Mouse (Mus musculus): Measurements from ENCODE around the gene Thrb. TPM values are rescaled to one million over a fixed set of nuclear protein-coding genes. Genes with fewer than 3 reads are reported as not detected.

Gene Thrb
- polyA plus RNA-seq, 1 experiment from 2014 or later: 0.74 TPM

- 92% methylated on average over 3 of the region's 3 CpGs for WGBS
Observed at GRCm38 (mm10) chr14:17724577-17724976, 64.5 kb downstream of the Thrb start.

GRCm38 (mm10) chr14:17726906-17727305 lies 66.8 kb downstream of the Thrb start:
- DNase-seq (ENCODE audit: extremely low spot score, low spot score): no peak

More at GRCm38 (mm10) chr14:17724577-17724976, 64.5 kb downstream of the Thrb start:
- H3K9me3 ChIP-seq: no peaks in the 10 kb centered on the region
- no peaks in the 10 kb centered on the region for H3K36me3 ChIP-seq (replicated peaks)
- H3K4me3 ChIP-seq: no peak overlapping the region
- no peaks in the 10 kb centered on the region for H3K4me1 ChIP-seq
- H3K27me3 ChIP-seq (ENCODE audit: poor library complexity, severe bottlenecking): no peaks in the 10 kb centered on the region
- no peak for DNase-seq (ENCODE audit: extremely low spot score, low spot score)
- H3K27ac ChIP-seq: no peak overlapping the region

GRCm38 (mm10) chr14:17727878-17728277 lies 67.8 kb downstream of the Thrb start:
- H3K27ac ChIP-seq: no peak overlapping the region
- H3K4me3 ChIP-seq: no peak overlapping the region
- WGBS: 88% methylated on average over 4 of the region's 4 CpGs
- no peaks in the 10 kb centered on the region for H3K27me3 ChIP-seq (ENCODE audit: poor library complexity, severe bottlenecking)
- no peaks in the 10 kb centered on the region for H3K9me3 ChIP-seq
- no peaks in the 10 kb centered on the region for H3K36me3 ChIP-seq (replicated peaks)
- H3K4me1 ChIP-seq: peaks cover 17% of the 10 kb centered on the region
- no peak for DNase-seq (ENCODE audit: extremely low spot score, low spot score)

More at GRCm38 (mm10) chr14:17726906-17727305, 66.8 kb downstream of the Thrb start:
- H3K27me3 ChIP-seq (ENCODE audit: poor library complexity, severe bottlenecking): no peaks in the 10 kb centered on the region
- no peaks in the 10 kb centered on the region for H3K9me3 ChIP-seq
- 83% methylated on average over 1 of the region's 1 CpGs for WGBS
- no peak overlapping the region for H3K4me3 ChIP-seq
- no peak overlapping the region for H3K27ac ChIP-seq
- no peaks in the 10 kb centered on the region for H3K36me3 ChIP-seq (replicated peaks)
- peaks cover 17% of the 10 kb centered on the region for H3K4me1 ChIP-seq

GRCm38 (mm10) chr14:17728889-17729288 lies 68.8 kb downstream of the Thrb start:
- WGBS: 88% methylated on average over 2 of the region's 2 CpGs
- Histone ChIP-seq H3K27ac (no peak overlapping the region), H3K36me3 (replicated peaks) (no peaks in the 10 kb centered on the region), H3K27me3 (ENCODE audit: poor library complexity, severe bottlenecking) (no peaks in the 10 kb centered on the region), H3K4me1 (peaks cover 26% of the 10 kb centered on the region), H3K9me3 (no peaks in the 10 kb centered on the region), H3K4me3 (no peak overlapping the region)
- no peak for DNase-seq (ENCODE audit: extremely low spot score, low spot score)

GRCm38 (mm10) chr14:17731020-17731419 lies 71.0 kb downstream of the Thrb start:
- no peak overlapping the region for H3K27ac ChIP-seq
- 4% methylated on average over 2 of the region's 2 CpGs for WGBS
- H3K36me3 ChIP-seq (replicated peaks): no peaks in the 10 kb centered on the region
- DNase-seq (ENCODE audit: extremely low spot score, low spot score): no peak
- H3K27me3 ChIP-seq (ENCODE audit: poor library complexity, severe bottlenecking): no peaks in the 10 kb centered on the region
- no peaks in the 10 kb centered on the region for H3K9me3 ChIP-seq
- peaks cover 32% of the 10 kb centered on the region for H3K4me1 ChIP-seq
- no peak overlapping the region for H3K4me3 ChIP-seq

- Histone ChIP-seq H3K9me3 (no peaks in the 10 kb centered on the region), H3K4me1 (peaks cover 32% of the 10 kb centered on the region), H3K27ac (no peak overlapping the region), H3K36me3 (replicated peaks) (no peaks in the 10 kb centered on the region), H3K4me3 (no peak overlapping the region), H3K27me3 (ENCODE audit: poor library complexity, severe bottlenecking) (no peaks in the 10 kb centered on the region)
- 75% methylated on average over 2 of the region's 2 CpGs for WGBS
- no peak for DNase-seq (ENCODE audit: extremely low spot score, low spot score)
Observed at GRCm38 (mm10) chr14:17733077-17733778, 73.2 kb downstream of the Thrb start.

GRCm38 (mm10) chr14:17733779-17734137 lies 73.7 kb downstream of the Thrb start:
- DNase-seq (ENCODE audit: extremely low spot score, low spot score): no peak
- Histone ChIP-seq H3K36me3 (replicated peaks) (no peaks in the 10 kb centered on the region), H3K9me3 (no peaks in the 10 kb centered on the region), H3K27ac (no peak overlapping the region), H3K4me3 (no peak overlapping the region), H3K27me3 (ENCODE audit: poor library complexity, severe bottlenecking) (no peaks in the 10 kb centered on the region), H3K4me1 (peaks cover 32% of the 10 kb centered on the region)
- WGBS: 42% methylated on average over 2 of the region's 2 CpGs

- Histone ChIP-seq H3K9me3 (no peaks in the 10 kb centered on the region), H3K27me3 (ENCODE audit: poor library complexity, severe bottlenecking) (no peaks in the 10 kb centered on the region), H3K27ac (no peak overlapping the region), H3K4me3 (no peak overlapping the region), H3K4me1 (peaks cover 26% of the 10 kb centered on the region), H3K36me3 (replicated peaks) (no peaks in the 10 kb centered on the region)
- 89% methylated on average over 6 of the region's 6 CpGs for WGBS
- DNase-seq (ENCODE audit: extremely low spot score, low spot score): no peak
Observed at GRCm38 (mm10) chr14:17735440-17735839, 75.4 kb downstream of the Thrb start.

GRCm38 (mm10) chr14:17740903-17741302 lies 80.8 kb downstream of the Thrb start:
- no peaks in the 10 kb centered on the region for H3K36me3 ChIP-seq (replicated peaks)
- peaks cover 7% of the 10 kb centered on the region for H3K4me1 ChIP-seq
- no peaks in the 10 kb centered on the region for H3K9me3 ChIP-seq
- no peak overlapping the region for H3K27ac ChIP-seq
- H3K27me3 ChIP-seq (ENCODE audit: poor library complexity, severe bottlenecking): no peaks in the 10 kb centered on the region
- 47% methylated on average over 3 of the region's 3 CpGs for WGBS
- peak; percentile 35 for DNase-seq (ENCODE audit: extremely low spot score, low spot score)
- H3K4me3 ChIP-seq: no peak overlapping the region

- no peak overlapping the region for H3K4me3 ChIP-seq
- no peaks in the 10 kb centered on the region for H3K36me3 ChIP-seq (replicated peaks)
- H3K27ac ChIP-seq: no peak overlapping the region
- peaks cover 7% of the 10 kb centered on the region for H3K4me1 ChIP-seq
- DNase-seq (ENCODE audit: extremely low spot score, low spot score): no peak
- no peaks in the 10 kb centered on the region for H3K9me3 ChIP-seq
- no peaks in the 10 kb centered on the region for H3K27me3 ChIP-seq (ENCODE audit: poor library complexity, severe bottlenecking)
- 83% methylated on average over 2 of the region's 2 CpGs for WGBS
Observed at GRCm38 (mm10) chr14:17742264-17742663, 82.2 kb downstream of the Thrb start.

- H3K27ac ChIP-seq: no peak overlapping the region
Observed at GRCm38 (mm10) chr14:17742902-17743712, 83.0 kb downstream of the Thrb start.

GRCm38 (mm10) chr14:17743713-17744158 lies 83.7 kb downstream of the Thrb start:
- DNase-seq (ENCODE audit: extremely low spot score, low spot score): no peak
- WGBS: 77% methylated on average over 2 of the region's 2 CpGs
- Histone ChIP-seq H3K4me3 (no peak overlapping the region), H3K27me3 (ENCODE audit: poor library complexity, severe bottlenecking) (no peaks in the 10 kb centered on the region), H3K9me3 (no peaks in the 10 kb centered on the region), H3K4me1 (peaks cover 17% of the 10 kb centered on the region), H3K36me3 (replicated peaks) (no peaks in the 10 kb centered on the region), H3K27ac (no peak overlapping the region)

More at GRCm38 (mm10) chr14:17742902-17743712, 83.0 kb downstream of the Thrb start:
- Histone ChIP-seq H3K4me1 (peaks cover 10% of the 10 kb centered on the region), H3K27me3 (ENCODE audit: poor library complexity, severe bottlenecking) (no peaks in the 10 kb centered on the region), H3K36me3 (replicated peaks) (no peaks in the 10 kb centered on the region), H3K9me3 (no peaks in the 10 kb centered on the region), H3K4me3 (no peak overlapping the region)
- 77% methylated on average over 9 of the region's 9 CpGs for WGBS
- no peak for DNase-seq (ENCODE audit: extremely low spot score, low spot score)

GRCm38 (mm10) chr14:17747922-17748321 lies 87.9 kb downstream of the Thrb start:
- Histone ChIP-seq H3K36me3 (replicated peaks) (no peaks in the 10 kb centered on the region), H3K27me3 (ENCODE audit: poor library complexity, severe bottlenecking) (no peaks in the 10 kb centered on the region), H3K9me3 (no peaks in the 10 kb centered on the region), H3K4me3 (no peak overlapping the region), H3K4me1 (peaks cover 30% of the 10 kb centered on the region), H3K27ac (no peak overlapping the region)
- DNase-seq (ENCODE audit: extremely low spot score, low spot score): no peak
- WGBS: 83% methylated on average over 3 of the region's 3 CpGs

Measured in forebrain, embryonic 10.5 days (tissue).